Mouse (Mus musculus) ES-Bruce4 (cell line): ENCODE measurements around the gene 5730409E04Rik.

Experiments used
- CTCF ChIP-seq: IDR thresholded peaks from one replicate; pipeline ENCODE4 v1.8.1; 2011; ENCODE audit warnings: low read depth, low read length
- EP300 ChIP-seq: IDR thresholded peaks from 2 replicates; pipeline ENCODE4 v1.6.1; 2011; ENCODE audit warnings: low read depth, low read length; ENCODE audit not compliant: insufficient read depth
- POLR2A ChIP-seq: IDR thresholded peaks from one replicate; pipeline ENCODE4 v1.8.1; 2011; ENCODE audit warnings: low read length; ENCODE audit not compliant: insufficient read depth

- TF ChIP-seq CTCF: no peak
- no peak for TF ChIP-seq POLR2A
- no peak for TF ChIP-seq EP300
Observed at GRCm38 (mm10) chr4:126632668-126633067, 23.1 kb downstream of the 5730409E04Rik start.
